Mouse (Mus musculus): ENCODE results near the gene Lims1.

DNA sequence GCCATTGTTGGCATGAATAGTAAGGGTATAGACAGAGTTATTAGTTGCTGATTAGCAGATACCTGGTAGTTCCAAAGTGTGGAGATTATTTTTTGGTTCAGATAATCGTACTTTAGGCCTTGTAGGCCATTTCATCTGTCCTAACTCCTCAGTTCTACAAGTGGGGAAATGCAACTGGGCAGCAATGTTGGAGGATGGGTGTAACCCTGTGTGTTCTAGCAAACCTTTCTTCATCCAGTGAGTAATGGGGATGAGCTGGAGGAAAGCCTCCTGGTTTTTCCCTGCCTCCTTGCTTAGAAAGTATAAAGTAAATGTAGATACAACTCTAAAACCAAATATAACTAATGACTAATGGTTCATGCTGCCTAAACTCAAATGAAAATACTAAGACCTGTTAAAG lies 55.1 kb downstream of the Lims1 start:
- no peak for TF ChIP-seq MAX (IDR thresholded peaks at IDR 0.05; ENCODE audit: low read length)
- TF ChIP-seq CTCF (conservative IDR thresholded peaks at IDR 0.05 in 1 of 2, IDR thresholded peaks at IDR 0.05 in 1 of 2; ENCODE audit: low read depth in 2 of 2, low read length in 2 of 2), result no peak
- no peak for TF ChIP-seq JUND (conservative IDR thresholded peaks at IDR 0.05; ENCODE audit: low read depth, low read length)
- TF ChIP-seq GABPA (IDR thresholded peaks at IDR 0.05; ENCODE audit: insufficient replicate concordance, low read depth, low read length), result no peak
- no peak for TF ChIP-seq POLR2A (IDR thresholded peaks at IDR 0.05; ENCODE audit: low read depth, low read length)
- no peak for TF ChIP-seq USF1 (IDR thresholded peaks at IDR 0.05; ENCODE audit: low read depth, low read length)
- TF ChIP-seq ELF1 (IDR thresholded peaks at IDR 0.05; ENCODE audit: low read depth, low read length), result no peak
- no peak for TF ChIP-seq EP300 (IDR thresholded peaks at IDR 0.05; ENCODE audit: low read length)
- no peak for TF ChIP-seq MAZ (IDR thresholded peaks at IDR 0.05; ENCODE audit: low read depth, low read length)
- TF ChIP-seq HCFC1 (IDR thresholded peaks at IDR 0.05; ENCODE audit: low read depth, low read length), result no peak
